Mouse (Mus musculus) stomach, postnatal 0 days (tissue): ENCODE results near the gene Cers2. TPM values are rescaled to one million over a fixed set of nuclear protein-coding genes. Genes with fewer than 3 reads are reported as not detected.

Experiments used
- ATAC-seq: fragments of 200-750 bp; cut with Nextera tagmentation; 2 replicates; pipeline ENCODE4 v1.8.0; 2017; ENCODE audit not compliant: low FRiP score, low TSS enrichment
- DNase-seq: peaks from one replicate; pipeline ENCODE4 v3.0.0-alpha.2; 2016; ENCODE audit warnings: low spot score
- H3K27ac ChIP-seq: fragments of 300-500 bp; sonication (generic); replicated peaks from 2 replicates; pipeline ENCODE4 v1.5.1; 2014; ENCODE audit warnings: mild to moderate bottlenecking, control low read depth
- H3K27me3 ChIP-seq: fragments of 300-500 bp; sonication (generic); 2 replicates; pipeline ENCODE4 v1.6.1; 2014; ENCODE audit warnings: low read length; ENCODE audit not compliant: control insufficient read depth, insufficient read depth
- H3K36me3 ChIP-seq: fragments of 300-500 bp; sonication (generic); 2 replicates; pipeline ENCODE4 v1.6.1; 2014; ENCODE audit warnings: low read length, mixed read lengths; ENCODE audit not compliant: control insufficient read depth, insufficient read depth
- H3K4me1 ChIP-seq: fragments of 300-500 bp; sonication (generic); replicated peaks from 2 replicates; pipeline ENCODE4 v1.6.1; 2014; ENCODE audit warnings: antibody characterized with exemption; ENCODE audit not compliant: control insufficient read depth, insufficient read depth
- H3K4me2 ChIP-seq: fragments of 300-500 bp; sonication (generic); replicated peaks from 2 replicates; pipeline ENCODE4 v1.6.1; 2014; ENCODE audit warnings: low read depth, mild to moderate bottlenecking, control low read depth, moderate library complexity
- H3K4me3 ChIP-seq: fragments of 300-500 bp; sonication (generic); 2 replicates; pipeline ENCODE4 v1.5.1; 2014; ENCODE audit warnings: low read depth, low read length, control low read depth
- H3K9ac ChIP-seq: fragments of 300-500 bp; sonication (generic); 2 replicates; pipeline ENCODE4 v1.6.1; 2014; ENCODE audit warnings: mild to moderate bottlenecking, low read length, control low read depth, mixed read lengths
- H3K9me3 ChIP-seq: fragments of 300-500 bp; sonication (generic); 2 replicates; pipeline ENCODE4 v1.6.1; 2016; ENCODE audit warnings: low read length; ENCODE audit not compliant: control insufficient read depth
- CTCF ChIP-seq: IDR thresholded peaks from 2 replicates; pipeline ENCODE4 v1.5.1; 2016; ENCODE audit warnings: antibody characterized with exemption, low read depth, mild to moderate bottlenecking, moderate library complexity
- EP300 ChIP-seq: optimal IDR thresholded peaks from 2 replicates; pipeline ENCODE3; 2016; ENCODE audit warnings: antibody characterized with exemption
- WGBS: fragments of 180-500 bp; shearing (Covaris S2); extraction: QIAGEN DNeasy Blood & Tissue Kit; methylation state at CpG from one replicate; pipeline ENCODE4 v1.1.7; 2014; 5-methylcytosine and 5-hydroxymethylcytosine counted together
- polyA plus RNA-seq: library from polyadenylated mRNA; unstranded; fragments of >200 nt; fragmentation: Nextera tagmentation; extraction: Ambion mirVana; gene quantifications from 2 replicates; pipeline ENCODE4 v1.2.1, GENCODE M21; 2015

The Cers2 gene
- 75.0 and 80.3 TPM in 2 replicates for polyA plus RNA-seq

- H3K27me3 ChIP-seq: no peaks in the 10 kb centered on the region
- peak within 1 kb of the TSS; percentile 94 for H3K27ac ChIP-seq
- H3K4me1 ChIP-seq: peaks cover 12% of the 10 kb centered on the region; the same call in 1 of the 2 replicates
- no peak; the same call in 1 of the 2 replicates for TF ChIP-seq CTCF
- TF ChIP-seq EP300: no peak
- no peaks in the 10 kb centered on the region for H3K9me3 ChIP-seq
- H3K4me3 ChIP-seq: peak within 1 kb of the TSS; percentile 95
- no peaks in the 10 kb centered on the region for H3K36me3 ChIP-seq
- H3K4me2 ChIP-seq: peak within 1 kb of the TSS; percentile 75
- DNase-seq: no peak
- no peak for ATAC-seq
- WGBS: 7% methylated on average over 24 of the region's 27 CpGs
- H3K9ac ChIP-seq: peak within 1 kb of the TSS; percentile 97
These were observed at the start of gene Cers2 for GRCm38 (mm10) chr3:95314486-95315093. Gene Cers2 (plus strand): TSS chr3:95314791.

GRCm38 (mm10) chr3:95266052-95266451 lies 48.5 kb upstream of the Cers2 start:
- no peak overlapping the region for H3K27ac ChIP-seq

DNA sequence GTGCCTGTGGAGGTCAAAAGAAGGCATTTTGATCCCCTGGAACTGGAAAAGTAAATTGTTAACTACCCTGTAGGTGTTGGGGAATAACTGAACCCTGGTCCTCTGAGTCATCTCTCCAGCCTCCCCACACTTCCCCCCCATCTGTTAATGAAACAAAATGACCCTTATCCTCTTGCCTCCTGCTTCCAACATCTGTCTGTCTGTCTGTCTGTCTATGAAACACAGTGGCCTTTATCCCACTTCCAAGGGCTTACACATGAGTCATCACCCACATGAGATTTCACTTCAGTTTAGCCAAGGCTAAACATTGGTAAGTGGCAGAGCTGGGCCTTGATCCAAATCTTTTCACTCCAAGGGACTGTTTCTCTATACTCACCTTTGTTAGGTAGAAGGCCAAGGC lies 46.7 kb upstream of the Cers2 start:
- no peaks in the 10 kb centered on the region; the same call in 1 of the 2 replicates for H3K36me3 ChIP-seq

More at GRCm38 (mm10) chr3:95266052-95266451, 48.5 kb upstream of the Cers2 start:
- Histone ChIP-seq H3K9me3 (no peaks in the 10 kb centered on the region), H3K9ac (no peak overlapping the region), H3K27me3 (no peaks in the 10 kb centered on the region), H3K4me1 (no peaks in the 10 kb centered on the region), H3K36me3 (no peaks in the 10 kb centered on the region; the same call in 1 of the 2 replicates), H3K4me2 (no peak overlapping the region), H3K4me3 (no peak overlapping the region)
- TF ChIP-seq EP300 (no peak), CTCF (peak; percentile 17; the same call in 1 of the 2 replicates)
- ATAC-seq: no peak
- no peak for DNase-seq
- 94% methylated on average over 3 of the region's 3 CpGs for WGBS

GRCm38 (mm10) chr3:95269789-95270188 lies 44.8 kb upstream of the Cers2 start:
- 83% methylated on average over 5 of the region's 5 CpGs for WGBS
- DNase-seq (no peak), ATAC-seq (no peak)
- Histone ChIP-seq H3K4me2 (no peak overlapping the region), H3K36me3 (no peaks in the 10 kb centered on the region; the same call in 1 of the 2 replicates), H3K27me3 (no peaks in the 10 kb centered on the region), H3K9me3 (no peaks in the 10 kb centered on the region), H3K27ac (no peak overlapping the region), H3K4me1 (no peaks in the 10 kb centered on the region), H3K9ac (no peak overlapping the region), H3K4me3 (no peak overlapping the region)
- TF ChIP-seq EP300: no peak
- no peak for TF ChIP-seq CTCF

More for the DNA sequence above, 46.7 kb upstream of the Cers2 start:
- Histone ChIP-seq H3K4me2 (no peak overlapping the region), H3K4me3 (no peak overlapping the region), H3K27ac (no peak overlapping the region; the same call in 1 of the 2 replicates), H3K4me1 (no peaks in the 10 kb centered on the region), H3K9me3 (no peaks in the 10 kb centered on the region), H3K9ac (no peak overlapping the region), H3K27me3 (no peaks in the 10 kb centered on the region)
- no peak for TF ChIP-seq CTCF
- no peak for TF ChIP-seq EP300
- DNase-seq: no peak
- no peak for ATAC-seq

DNA sequence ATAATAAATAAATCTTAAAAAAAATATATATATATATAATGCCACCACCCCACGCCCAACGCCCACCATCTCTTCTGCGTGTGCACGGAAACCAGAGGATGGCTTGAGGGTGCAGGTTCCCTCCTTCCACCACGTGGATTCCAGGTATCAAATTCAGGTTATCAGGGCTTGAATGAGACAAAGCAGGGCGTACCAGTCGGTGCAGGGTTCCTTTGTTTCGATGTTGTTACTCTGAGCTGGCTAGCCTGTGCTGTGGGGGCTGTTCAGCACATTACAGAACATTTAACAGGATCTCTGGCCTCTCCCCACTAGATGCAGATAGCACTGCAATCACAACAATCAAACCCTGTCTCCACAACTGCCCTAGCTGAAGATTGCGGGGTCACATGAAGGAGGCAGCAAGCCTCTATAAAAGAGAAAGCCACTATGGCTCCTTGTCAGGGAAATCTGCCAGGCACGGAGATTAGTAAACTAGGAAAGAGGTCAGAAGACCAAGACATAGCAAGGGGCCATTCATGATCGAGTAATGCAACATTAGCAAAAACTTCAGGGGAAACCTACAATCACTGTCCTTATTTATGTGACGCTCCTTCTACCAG lies 43.7 kb upstream of the Cers2 start:
- H3K27me3 ChIP-seq: no peaks in the 10 kb centered on the region
- H3K4me1 ChIP-seq: no peaks in the 10 kb centered on the region
- WGBS: 68% methylated on average over 12 of the region's 12 CpGs
- no peaks in the 10 kb centered on the region for H3K9me3 ChIP-seq
- no peak overlapping the region for H3K4me3 ChIP-seq
- TF ChIP-seq CTCF: no peak
- TF ChIP-seq EP300: no peak
- no peak overlapping the region for H3K4me2 ChIP-seq
- no peaks in the 10 kb centered on the region; the same call in 1 of the 2 replicates for H3K36me3 ChIP-seq
- H3K9ac ChIP-seq: no peak overlapping the region
- peak overlapping the region; percentile 73 for H3K27ac ChIP-seq
- DNase-seq: peak; percentile 71
- ATAC-seq: peak; percentile 77

GRCm38 (mm10) chr3:95273471-95273870 lies 41.1 kb upstream of the Cers2 start:
- Histone ChIP-seq H3K36me3 (no peaks in the 10 kb centered on the region), H3K4me2 (no peak overlapping the region), H3K27ac (no peak overlapping the region), H3K9me3 (no peaks in the 10 kb centered on the region), H3K4me3 (no peak overlapping the region), H3K27me3 (no peaks in the 10 kb centered on the region), H3K9ac (no peak overlapping the region), H3K4me1 (peaks cover 6% of the 10 kb centered on the region; the same call in 1 of the 2 replicates)
- ATAC-seq (no peak), DNase-seq (no peak)
- no peak for TF ChIP-seq CTCF
- no peak for TF ChIP-seq EP300
- 90% methylated on average over 5 of the region's 5 CpGs for WGBS
